Mouse (Mus musculus): Measurements from ENCODE around the gene Pnldc1.

DNA sequence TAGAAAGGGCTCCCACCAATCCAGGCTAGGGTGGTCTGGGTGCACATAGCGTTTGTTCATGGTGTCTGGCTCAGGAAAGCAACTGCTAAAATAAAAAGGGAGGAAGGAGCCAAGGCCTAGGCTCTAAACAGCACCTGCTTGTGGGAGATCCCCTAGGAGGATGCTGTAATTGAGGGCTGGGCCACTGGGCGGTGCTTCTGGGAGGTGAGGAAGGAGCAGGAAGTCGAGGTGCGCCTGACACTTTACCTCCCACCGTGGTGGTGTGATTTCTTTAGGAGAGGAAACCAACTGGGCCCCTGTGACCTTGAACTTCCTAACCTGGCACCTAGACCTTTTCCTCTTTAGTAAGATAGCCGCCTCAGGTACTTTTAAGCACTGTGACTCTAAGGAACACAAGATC lies 23.4 kb downstream of the Pnldc1 start:
- TF ChIP-seq POLR2A (IDR thresholded peaks at IDR 0.05; ENCODE audit: extremely low read depth, insufficient read depth, low read length) (no peak), CTCF (IDR thresholded peaks at IDR 0.05; ENCODE audit: low read depth, low read length) (no peak)
